Mouse (Mus musculus) kidney, adult 2 months (tissue): Measurements from ENCODE around the gene Tox2.

Experiments used
- CTCF ChIP-seq: fragments of 200-500 bp; conservative IDR thresholded peaks from 2 replicates; pipeline ENCODE4 v1.5.1; 2011; ENCODE audit warnings: low read depth, mild to moderate bottlenecking, control low read depth, low read length, moderate library complexity, mixed read lengths; ENCODE audit not compliant: insufficient read depth, insufficient read length
- POLR2A ChIP-seq: fragments of 200-500 bp; IDR thresholded peaks from one replicate; pipeline ENCODE4 v1.6.1; 2011; ENCODE audit warnings: low read depth, low read length, control low read depth

- TF ChIP-seq CTCF: no peak
- TF ChIP-seq POLR2A: no peak
Measured at GRCm38 (mm10) chr2:163189596-163189995, 13.3 kb upstream of the Tox2 start.
